Mouse (Mus musculus): ENCODE measurements around the gene Col4a4. TPM values are rescaled to one million over a fixed set of nuclear protein-coding genes. Genes with fewer than 3 reads are reported as not detected.

The Col4a4 gene
- polyA plus RNA-seq, 2 experiments = 0.02 to 0.08 TPM

DNA sequence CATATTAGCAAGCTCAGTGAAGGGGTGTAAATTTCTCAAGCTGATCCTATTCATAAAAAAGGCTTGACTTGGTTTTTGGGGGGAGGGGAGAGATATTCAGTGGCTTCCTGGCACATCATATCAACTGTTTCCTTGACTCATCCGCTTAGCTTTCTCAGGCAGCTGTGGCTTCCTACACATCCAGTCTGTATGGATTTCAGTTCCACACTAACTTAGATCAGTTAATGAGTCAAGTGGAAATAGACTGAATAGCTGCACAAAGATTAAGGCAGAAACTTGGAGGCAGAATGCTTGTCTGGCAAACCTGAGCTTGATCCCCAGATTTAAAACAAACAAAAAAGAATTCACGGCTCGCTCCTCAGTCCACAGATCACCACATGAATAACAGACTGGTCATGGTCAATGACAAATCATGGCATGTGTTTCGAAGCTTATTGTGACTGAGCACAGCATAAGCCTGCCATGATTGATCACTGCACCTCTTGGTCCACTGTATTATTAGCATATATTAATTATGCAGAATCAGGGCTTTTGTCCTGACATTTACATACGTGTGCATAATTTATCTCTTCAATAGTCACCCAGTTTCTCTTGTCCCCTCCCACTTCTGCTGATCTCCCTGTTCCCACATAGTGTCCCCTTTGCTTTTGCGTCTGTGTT, 50.0 kb downstream of the Col4a4 start:
- Histone ChIP-seq H3K9me3 (ENCODE audit: control insufficient read depth, low read length) (no peaks in the 10 kb centered on the region), H3K9ac (replicated peaks) (no peak overlapping the region), H3K27ac (no peak overlapping the region), H3K4me1 (replicated peaks; ENCODE audit: control insufficient read depth in 2 of 2, insufficient read depth in 2 of 2, low read length in 1 of 2) (no peaks in the 10 kb centered on the region), H3K4me3 (ENCODE audit: insufficient read depth in 1 of 2, low read depth in 2 of 2, low read length in 2 of 2) (no peak overlapping the region), H3K36me3 (replicated peaks; ENCODE audit: control insufficient read depth, insufficient read depth, low read depth) (no peaks in the 10 kb centered on the region), H3K4me2 (ENCODE audit: low read depth) (no peak overlapping the region), H3K27me3 (ENCODE audit: control insufficient read depth, insufficient read depth, low read length) (no peaks in the 10 kb centered on the region)
- no peak for ATAC-seq (ENCODE audit: insufficient read depth)
- TF ChIP-seq EP300 (IDR thresholded peaks at IDR 0.05; ENCODE audit: low read depth) = no peak
- no peak for TF ChIP-seq CTCF (IDR thresholded peaks at IDR 0.05; ENCODE audit: low read depth)
- 57% methylated on average over 6 of the region's 6 CpGs for WGBS (ENCODE audit: insufficient replicate concordance)
- no peak for DNase-seq (ENCODE audit: low read depth in 3 of 3, low spot score in 3 of 3)

- H3K27ac ChIP-seq = no peak overlapping the region
- H3K4me2 ChIP-seq (ENCODE audit: low read depth) = no peak overlapping the region
- no peak overlapping the region for H3K4me3 ChIP-seq (ENCODE audit: insufficient read depth in 1 of 2, low read depth in 2 of 2, low read length in 2 of 2)
- no peak for TF ChIP-seq CTCF (IDR thresholded peaks at IDR 0.05; ENCODE audit: low read depth)
- TF ChIP-seq EP300 (IDR thresholded peaks at IDR 0.05; ENCODE audit: low read depth) = no peak
- DNase-seq (ENCODE audit: low read depth in 3 of 3, low spot score in 3 of 3) = no peak
- H3K9me3 ChIP-seq (ENCODE audit: control insufficient read depth, low read length) = no peaks in the 10 kb centered on the region
- H3K4me1 ChIP-seq (replicated peaks; ENCODE audit: control insufficient read depth in 2 of 2, insufficient read depth in 2 of 2, low read length in 1 of 2) = no peaks in the 10 kb centered on the region
- H3K36me3 ChIP-seq (replicated peaks; ENCODE audit: control insufficient read depth, insufficient read depth, low read depth) = no peaks in the 10 kb centered on the region
- no peak for ATAC-seq (ENCODE audit: insufficient read depth)
- no peaks in the 10 kb centered on the region for H3K27me3 ChIP-seq (ENCODE audit: control insufficient read depth, insufficient read depth, low read length)
- WGBS (ENCODE audit: insufficient replicate concordance) = 60% methylated on average over 4 of the region's 4 CpGs
- no peak overlapping the region for H3K9ac ChIP-seq (replicated peaks)
Measured at GRCm38 (mm10) chr1:82527931-82528330, 58.7 kb downstream of the Col4a4 start.

DNA sequence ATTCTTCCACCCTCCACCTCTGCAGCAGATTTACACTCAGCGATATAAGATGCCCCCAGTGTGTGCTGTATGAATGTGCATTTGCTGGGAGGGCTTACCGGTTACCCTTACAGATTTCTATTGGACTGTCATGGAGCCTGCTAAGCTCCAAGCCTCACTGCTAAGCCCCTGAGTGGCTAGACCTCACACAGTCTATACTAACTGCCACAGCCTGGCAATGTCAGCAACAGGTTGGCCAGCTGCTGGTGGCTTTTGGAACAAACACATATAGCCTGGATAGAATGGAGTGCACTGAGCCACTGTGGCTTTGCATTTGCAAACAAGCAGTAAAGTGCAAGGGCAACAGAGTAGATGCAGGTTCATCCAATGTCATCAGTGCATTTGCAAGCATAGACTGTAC, 94.7 kb downstream of the Col4a4 start:
- 61% methylated on average over 2 of the region's 2 CpGs for WGBS (ENCODE audit: insufficient replicate concordance)
- ATAC-seq (ENCODE audit: insufficient read depth) = no peak
- Histone ChIP-seq H3K4me1 (replicated peaks; ENCODE audit: control insufficient read depth in 2 of 2, insufficient read depth in 2 of 2, low read length in 1 of 2) (no peaks in the 10 kb centered on the region), H3K4me2 (ENCODE audit: low read depth) (no peak overlapping the region), H3K36me3 (replicated peaks; ENCODE audit: control insufficient read depth, insufficient read depth, low read depth) (no peaks in the 10 kb centered on the region), H3K4me3 (ENCODE audit: insufficient read depth in 1 of 2, low read depth in 2 of 2, low read length in 2 of 2) (no peak overlapping the region), H3K9me3 (ENCODE audit: control insufficient read depth, low read length) (no peaks in the 10 kb centered on the region), H3K9ac (replicated peaks) (no peak overlapping the region), H3K27me3 (ENCODE audit: control insufficient read depth, insufficient read depth, low read length) (no peaks in the 10 kb centered on the region), H3K27ac (no peak overlapping the region)
- TF ChIP-seq CTCF (IDR thresholded peaks at IDR 0.05; ENCODE audit: low read depth) (no peak), EP300 (IDR thresholded peaks at IDR 0.05; ENCODE audit: low read depth) (no peak)
- no peak for DNase-seq (ENCODE audit: low read depth in 3 of 3, low spot score in 3 of 3)

DNA sequence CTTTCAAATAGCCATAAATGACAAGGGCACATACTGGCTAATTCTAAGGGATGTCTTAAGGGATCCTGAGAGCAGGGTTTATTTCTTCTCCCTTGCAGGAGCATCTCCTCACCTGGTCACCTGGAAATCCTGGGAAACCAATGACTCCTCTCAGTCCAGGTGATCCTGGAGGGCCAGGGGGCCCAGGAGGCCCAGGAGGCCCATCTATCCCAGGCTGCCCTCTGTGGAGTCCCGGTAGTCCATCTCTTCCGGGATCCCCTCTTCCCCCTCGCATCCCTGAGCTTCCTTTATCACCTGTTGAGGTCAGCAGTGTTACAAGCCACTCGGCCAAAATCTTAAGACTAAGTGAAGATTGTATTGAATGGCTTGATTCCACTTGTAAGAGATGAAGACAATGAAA, 100.3 kb downstream of the Col4a4 start:
- WGBS (ENCODE audit: insufficient replicate concordance) = 65% methylated on average over 4 of the region's 4 CpGs
- ATAC-seq (ENCODE audit: insufficient read depth) (no peak), DNase-seq (ENCODE audit: low read depth in 3 of 3, low spot score in 3 of 3) (no peak)
- H3K4me3 ChIP-seq (ENCODE audit: insufficient read depth in 1 of 2, low read depth in 2 of 2, low read length in 2 of 2) = no peak overlapping the region
- no peak overlapping the region for H3K4me2 ChIP-seq (ENCODE audit: low read depth)
- H3K36me3 ChIP-seq (replicated peaks; ENCODE audit: control insufficient read depth, insufficient read depth, low read depth) = no peaks in the 10 kb centered on the region
- no peaks in the 10 kb centered on the region for H3K27me3 ChIP-seq (ENCODE audit: control insufficient read depth, insufficient read depth, low read length)
- no peak overlapping the region for H3K27ac ChIP-seq
- H3K9me3 ChIP-seq (ENCODE audit: control insufficient read depth, low read length) = no peaks in the 10 kb centered on the region
- no peak for TF ChIP-seq CTCF (IDR thresholded peaks at IDR 0.05; ENCODE audit: low read depth)
- no peak for TF ChIP-seq EP300 (IDR thresholded peaks at IDR 0.05; ENCODE audit: low read depth)
- no peaks in the 10 kb centered on the region for H3K4me1 ChIP-seq (replicated peaks; ENCODE audit: control insufficient read depth in 2 of 2, insufficient read depth in 2 of 2, low read length in 1 of 2)
- H3K9ac ChIP-seq (replicated peaks) = no peak overlapping the region

GRCm38 (mm10) chr1:82482371-82482770, 104.3 kb downstream of the Col4a4 start:
- DNase-seq (ENCODE audit: low read depth in 3 of 3, low spot score in 3 of 3) = no peak
- H3K4me2 ChIP-seq (ENCODE audit: low read depth) = no peak overlapping the region
- TF ChIP-seq EP300 (IDR thresholded peaks at IDR 0.05; ENCODE audit: low read depth) = no peak
- TF ChIP-seq CTCF (IDR thresholded peaks at IDR 0.05; ENCODE audit: low read depth) = no peak
- 61% methylated on average over 7 of the region's 7 CpGs for WGBS (ENCODE audit: insufficient replicate concordance)
- no peak overlapping the region for H3K9ac ChIP-seq (replicated peaks)
- H3K9me3 ChIP-seq (ENCODE audit: control insufficient read depth, low read length) = no peaks in the 10 kb centered on the region
- no peak overlapping the region for H3K27ac ChIP-seq
- H3K4me3 ChIP-seq (ENCODE audit: insufficient read depth in 1 of 2, low read depth in 2 of 2, low read length in 2 of 2) = no peak overlapping the region
- no peaks in the 10 kb centered on the region for H3K27me3 ChIP-seq (ENCODE audit: control insufficient read depth, insufficient read depth, low read length)
- H3K36me3 ChIP-seq (replicated peaks; ENCODE audit: control insufficient read depth, insufficient read depth, low read depth) = no peaks in the 10 kb centered on the region
- ATAC-seq (ENCODE audit: insufficient read depth) = no peak
- no peaks in the 10 kb centered on the region for H3K4me1 ChIP-seq (replicated peaks; ENCODE audit: control insufficient read depth in 2 of 2, insufficient read depth in 2 of 2, low read length in 1 of 2)

Measured in liver, embryonic 14.5 days (tissue).